In genomic region chr12:101958960-101959780, GRCm38 (mm10) we compare ENCODE assay signal across 1 mouse cellular context.
TF ChIP-seq lines count a peak whose summit lies in the region.

No protein-coding gene starts in this region.

TF ChIP-seq in CH12.LX, 34 proteins besides CTCF, POLR2A, EP300 and RAD21:
- peak; percentile 62 for TF ChIP-seq IRF4 (IDR thresholded peaks at IDR 0.05; ENCODE audit: low read depth, low read length)
- peak; percentile 60 for TF ChIP-seq ZNF384 (IDR thresholded peaks at IDR 0.05; ENCODE audit: low read depth, low read length)
- TF ChIP-seq MYC (IDR thresholded peaks at IDR 0.05; ENCODE audit: low read depth, low read length) = 0 out of 2 replicates have a peak, but pooled peaks have one; percentile 15
- 0 out of 2 replicates have a peak, but pooled peaks have one; percentile 34 for TF ChIP-seq SIN3A (IDR thresholded peaks at IDR 0.05; ENCODE audit: low read length)
- 0 out of 2 replicates have a peak, but pooled peaks have one; percentile 50 for TF ChIP-seq NELFE (IDR thresholded peaks at IDR 0.05; ENCODE audit: low read depth, low read length)
